Mouse (Mus musculus) spleen, adult 10 weeks (tissue): Measurements from ENCODE around the gene Btbd16. TPM values are rescaled to one million over a fixed set of nuclear protein-coding genes. Genes with fewer than 3 reads are reported as not detected.

ENCODE experiments used
- polyA plus RNA-seq: library from polyadenylated mRNA; stranded (reverse); fragments of 350-450 nt; fragmentation: Illumina TruSeq; extraction: RNeasy Lipid Tissue Mini Kit (QIAGEN cat#74804); gene quantifications from one replicate; pipeline ENCODE4 v1.2.3, GENCODE M21; 2015; ENCODE audit warnings: low replicate concordance; ENCODE audit not compliant: insufficient read depth

Btbd16 gene
- polyA plus RNA-seq: 0.23 TPM

GRCm38 (mm10) chr7:130773914-130774630 is at the start of gene Btbd16:
TSS of gene Btbd16 (plus strand) at chr7:130774069.

DNA sequence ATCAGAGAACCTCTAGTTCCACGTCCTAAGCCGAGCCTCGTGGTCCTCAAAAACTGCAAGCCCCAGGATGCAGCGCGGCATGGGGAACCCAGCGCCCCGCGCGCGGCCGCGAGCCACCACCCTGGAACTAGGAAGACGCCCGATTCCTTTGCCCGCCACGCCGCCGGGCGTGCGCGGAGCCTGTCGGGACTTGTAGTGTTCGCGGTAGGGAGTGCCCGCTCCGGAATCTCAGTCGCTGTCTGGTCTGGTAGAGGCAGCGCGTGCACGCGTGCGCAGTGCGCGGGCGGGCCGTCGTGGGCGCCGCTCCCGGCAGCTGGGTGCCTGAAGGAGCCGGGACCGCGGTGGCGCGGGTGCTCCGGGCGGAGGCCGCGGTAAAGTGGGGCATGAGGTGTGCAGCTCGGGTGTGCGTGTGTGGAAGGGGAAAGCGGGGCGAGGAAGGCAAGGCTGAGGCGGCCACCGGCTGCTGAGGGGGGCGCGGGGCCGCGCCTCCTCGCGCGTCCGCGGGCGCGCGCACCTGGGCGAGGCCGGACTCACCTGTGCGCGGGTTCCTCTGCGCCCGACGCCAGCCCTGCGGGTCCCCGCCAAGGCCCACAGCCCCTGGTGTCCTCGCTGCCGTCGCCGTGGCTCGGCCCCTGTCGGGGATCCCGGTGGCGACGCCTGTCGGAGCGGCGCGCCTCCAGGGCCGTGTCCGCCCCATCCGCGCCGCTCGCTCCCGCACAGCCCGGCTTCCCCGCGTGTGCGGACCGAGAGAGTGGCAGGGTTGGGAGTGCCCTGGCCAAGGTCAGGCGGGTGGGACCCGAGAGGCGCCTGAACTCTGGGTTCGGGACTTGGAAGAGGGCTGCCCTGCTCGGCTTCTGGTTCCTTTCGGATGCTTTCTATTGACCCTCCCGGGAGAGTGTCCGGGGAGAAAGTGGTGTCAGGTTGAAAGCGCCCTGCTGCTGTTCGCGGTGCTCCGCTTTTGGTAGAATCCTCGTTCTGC is 92.0 kb downstream of the Btbd16 start, which contains the start of gene Plekha1:
Gene Plekha1, plus strand, starts transcription at position 144 of the 979 bp plus-strand sequence.

Other genes with a start within 250 kb of the Btbd16 start
- 168 TPM for gene Nsmce4a, start 201.0 kb upstream of the Btbd16 start, polyA plus RNA-seq
- gene Tacc2, start 196.6 kb upstream of the Btbd16 start, polyA plus RNA-seq: 3.2 TPM
- 105 TPM for gene Plekha1, start 91.7 kb downstream of the Btbd16 start, polyA plus RNA-seq
- gene Htra1, start 162.0 kb downstream of the Btbd16 start, polyA plus RNA-seq: 68.5 TPM